Mouse (Mus musculus) layer of hippocampus, adult 8-10 months (tissue): ENCODE data around the gene Psmc3. TPM values are rescaled to one million over a fixed set of nuclear protein-coding genes. Genes with fewer than 3 reads are reported as not detected.
"Not testable (repeated sequence)": the region's sequence is repeated elsewhere in the genome, so short reads cannot be mapped to it uniquely, and the experiment has no call there.

Experiments
- DNase-seq, 2 experiments: peaks; one replicate each; pipeline ENCODE4 v3.0.0; 2022; ENCODE audit warnings: low spot score in 2 of 2
- total RNA-seq, 4 experiments: library from RNA; stranded (reverse); gene quantifications; 2 replicates each; pipeline ENCODE4 v1.2.4; 2022

The Psmc3 gene
- total RNA-seq, 4 experiments from 2014 or later, result 180 to 209 (median 206) TPM

DNA sequence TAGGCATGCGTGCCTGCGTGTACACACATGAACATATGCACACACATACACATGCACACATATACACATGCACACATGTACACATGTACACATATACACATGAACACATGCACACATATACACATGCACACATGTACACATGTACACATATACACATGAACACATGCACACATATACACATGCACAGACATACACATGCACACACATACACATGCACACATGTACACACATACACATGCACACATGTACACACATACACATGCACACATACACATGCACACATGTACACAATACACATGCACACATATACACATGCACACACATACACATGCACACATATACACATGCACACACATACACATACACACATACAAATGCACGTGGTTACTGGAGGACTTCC lies 58.0 kb downstream of the Psmc3 start:
- not testable (repeated sequence) for DNase-seq

DNA sequence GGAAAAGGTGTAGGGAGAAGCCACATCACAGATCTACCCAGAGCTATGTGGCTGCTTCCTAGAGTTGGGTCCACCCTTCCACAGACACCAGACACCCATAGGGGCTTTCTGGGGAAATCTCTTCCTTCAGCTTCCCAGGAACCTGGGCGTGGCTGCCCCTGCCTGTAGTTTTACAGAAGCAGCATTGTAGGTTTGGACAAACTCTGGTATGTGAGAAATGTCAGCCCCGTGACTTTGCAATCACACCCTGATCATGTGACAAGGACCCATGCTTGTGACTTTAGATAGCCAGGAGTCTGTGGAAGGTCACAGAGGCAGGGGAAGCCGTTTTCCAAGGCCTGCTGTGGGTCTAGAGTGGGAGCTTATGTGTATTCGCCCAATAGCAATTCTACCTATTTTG lies 58.7 kb downstream of the Psmc3 start:
- DNase-seq, result no peak

DNA sequence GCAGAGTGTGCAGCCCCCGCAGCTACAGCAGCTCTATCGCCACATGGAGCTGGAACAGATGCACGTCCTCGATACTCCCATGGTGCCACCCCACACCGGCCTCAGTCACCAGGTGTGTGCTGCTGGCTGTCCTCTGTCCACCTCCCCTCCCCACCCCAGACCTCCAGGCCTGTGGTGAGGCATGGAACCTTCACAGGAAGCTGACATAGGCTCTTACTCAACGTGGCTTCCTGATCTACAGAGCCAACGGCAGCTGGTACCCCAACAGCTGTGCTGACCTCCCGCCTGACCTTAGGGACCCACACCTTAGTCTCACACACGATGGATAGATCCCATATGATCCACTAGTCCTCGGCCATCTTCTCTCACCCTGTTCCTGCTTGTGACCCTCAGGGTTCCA lies 59.5 kb downstream of the Psmc3 start:
- DNase-seq, result no peak

DNA sequence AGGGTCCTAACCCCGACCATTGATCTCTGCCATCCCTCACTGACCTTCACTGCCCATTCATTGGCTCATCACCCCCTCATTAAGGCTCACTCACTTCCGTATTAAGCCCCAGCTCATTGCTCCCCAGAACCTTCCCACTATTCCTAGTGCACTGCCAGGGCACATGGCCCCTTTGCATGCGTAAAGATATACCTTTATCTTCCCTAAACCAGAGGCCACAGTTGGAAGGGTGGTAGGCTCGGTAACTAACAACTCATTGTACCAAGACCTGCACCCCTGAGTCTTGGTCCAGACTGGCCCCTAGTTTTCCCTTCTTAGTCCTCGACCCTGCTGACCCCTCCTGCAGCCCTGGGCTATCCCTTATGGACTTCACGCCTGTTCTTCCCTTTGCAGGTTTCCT lies 60.0 kb downstream of the Psmc3 start:
- no peak for DNase-seq

DNA sequence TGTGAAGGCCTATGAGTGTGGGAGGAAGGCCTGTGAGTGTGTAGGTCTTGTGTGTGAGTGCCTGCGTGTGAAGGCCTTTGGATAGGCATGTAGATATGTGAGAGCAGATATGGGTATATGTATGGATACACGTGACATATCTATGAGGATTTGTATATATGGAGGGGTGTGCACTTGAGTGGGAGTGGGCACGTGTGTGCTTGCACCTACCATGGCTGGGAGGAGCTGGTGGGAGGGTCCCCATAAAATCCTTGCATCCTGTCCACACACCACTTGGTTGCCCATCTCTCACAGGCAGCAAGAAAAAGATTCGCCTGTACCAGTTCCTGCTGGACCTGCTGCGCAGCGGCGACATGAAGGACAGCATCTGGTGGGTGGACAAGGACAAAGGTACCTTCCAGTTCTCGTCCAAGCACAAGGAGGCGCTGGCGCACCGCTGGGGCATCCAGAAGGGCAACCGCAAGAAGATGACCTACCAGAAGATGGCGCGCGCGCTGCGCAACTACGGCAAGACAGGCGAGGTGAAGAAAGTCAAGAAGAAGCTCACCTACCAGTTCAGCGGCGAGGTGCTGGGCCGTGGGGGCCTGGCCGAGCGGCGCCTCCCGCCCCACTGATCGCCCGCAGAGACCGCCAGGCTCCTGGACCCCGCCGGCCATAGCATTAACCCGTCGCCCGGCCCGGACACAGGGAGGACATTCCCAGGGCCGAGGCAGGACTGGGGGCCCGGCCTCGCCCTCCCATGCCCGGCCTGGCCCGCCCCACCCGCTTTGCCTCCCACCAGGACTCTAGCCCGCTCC lies 61.2 kb downstream of the Psmc3 start:
- DNase-seq, result peak; percentile 86 to 94

DNA sequence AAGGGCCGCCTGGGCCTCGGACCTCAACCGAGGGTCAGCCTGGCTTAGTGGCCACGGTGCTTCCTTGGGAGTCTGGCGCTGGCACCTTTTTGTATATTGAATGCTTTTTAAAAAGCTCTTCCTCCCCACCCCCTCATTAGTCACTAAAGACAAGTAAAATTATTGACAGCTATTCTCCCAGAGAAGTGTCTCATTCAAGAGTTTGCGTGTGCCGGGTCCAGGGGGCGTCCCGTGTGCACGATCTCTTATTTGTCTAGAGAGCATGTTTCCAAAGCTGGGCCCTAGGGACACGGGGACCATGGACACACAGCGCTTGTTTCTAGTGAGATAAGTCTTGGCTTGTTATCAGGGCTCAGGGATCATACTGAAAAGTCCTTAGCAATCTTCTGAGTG lies 61.8 kb downstream of the Psmc3 start:
- DNase-seq, result no peak

Other genes starting within 250 kb of the Psmc3 start
- 100 to 1,000 TPM; 115 to 131 (median 120) TPM for gene Mtch2, start 206.9 kb upstream of the Psmc3 start, total RNA-seq
- 100 to 1,000 TPM; 162 to 176 (median 166) TPM for gene C1qtnf4, start 168.1 kb upstream of the Psmc3 start, total RNA-seq
- gene Kbtbd4, start 149.3 kb upstream of the Psmc3 start, total RNA-seq, result 10 to 100 TPM; 32.5 to 45.7 (median 34.0) TPM
- 100 to 1,000 TPM; 234 to 266 (median 248) TPM for gene Ndufs3, start 149.2 kb upstream of the Psmc3 start, total RNA-seq
- 100 to 1,000 TPM; 119 to 137 (median 132) TPM for gene Celf1, start 113.6 kb upstream of the Psmc3 start, total RNA-seq
- under 1 TPM in 2 of 4 experiments, not detected in 2; 0.36 to 0.47 TPM for gene Rapsn, start 18.4 kb upstream of the Psmc3 start, total RNA-seq
- gene Slc39a13, start 16.4 kb downstream of the Psmc3 start, total RNA-seq, result 10 to 100 TPM; 28.7 to 40.0 (median 33.1) TPM
- gene Spi1, start 28.4 kb downstream of the Psmc3 start, total RNA-seq, result 10 to 100 TPM in 2 of 4 experiments, 1 to 10 TPM in 2; 3.8 to 17.2 (median 9.7) TPM
- gene Mybpc3, start 64.1 kb downstream of the Psmc3 start, total RNA-seq, result under 1 TPM; 0.09 to 0.22 (median 0.16) TPM
- 100 to 1,000 TPM; 202 to 259 (median 228) TPM for gene Madd, start 129.8 kb downstream of the Psmc3 start, total RNA-seq
- 1 to 10 TPM; 3.7 to 5.8 (median 4.3) TPM for gene Nr1h3, start 148.8 kb downstream of the Psmc3 start, total RNA-seq
- 10 to 100 TPM; 54.9 to 64.9 (median 59.8) TPM for gene Acp2, start 148.9 kb downstream of the Psmc3 start, total RNA-seq
- gene Ddb2, start 183.0 kb downstream of the Psmc3 start, total RNA-seq, result 10 to 100 TPM; 11.2 to 12.4 (median 11.9) TPM
- gene Pacsin3, start 201.9 kb downstream of the Psmc3 start, total RNA-seq, result 10 to 100 TPM; 27.1 to 34.4 (median 31.0) TPM
- 10 to 100 TPM; 75.9 to 81.9 (median 79.1) TPM for gene Arfgap2, start 211.0 kb downstream of the Psmc3 start, total RNA-seq